Mouse (Mus musculus): ENCODE measurements at regions not wholly inside any gene's neighbourhood (a gene's known extent, or its start where the extent isn't known, plus 50 kb on each side); places are given as distances from the start of the nearest gene placed in this dataset.

DNA sequence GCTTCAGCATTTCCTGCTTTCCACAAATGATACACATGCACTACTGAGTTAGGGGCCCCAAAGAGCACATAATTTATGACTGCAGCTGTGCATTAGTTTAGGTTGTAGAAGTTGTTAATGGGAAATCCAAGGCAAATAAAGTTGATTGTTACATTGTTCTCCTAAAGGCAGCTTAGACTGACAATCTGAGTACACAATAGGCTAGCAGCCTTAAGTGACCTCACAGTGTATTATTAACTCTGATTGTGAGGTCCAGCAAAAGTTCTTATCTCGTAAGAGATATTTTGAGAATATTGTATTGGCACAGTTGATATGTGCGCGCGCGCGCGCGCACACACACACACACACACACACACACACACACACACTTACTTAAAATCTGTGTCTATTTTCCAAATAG, 70.5 kb upstream of the Yae1d1 start:
- ATAC-seq (replicated peaks; ENCODE audit: low FRiP score, low TSS enrichment, poor library complexity, severe bottlenecking): no peak

DNA sequence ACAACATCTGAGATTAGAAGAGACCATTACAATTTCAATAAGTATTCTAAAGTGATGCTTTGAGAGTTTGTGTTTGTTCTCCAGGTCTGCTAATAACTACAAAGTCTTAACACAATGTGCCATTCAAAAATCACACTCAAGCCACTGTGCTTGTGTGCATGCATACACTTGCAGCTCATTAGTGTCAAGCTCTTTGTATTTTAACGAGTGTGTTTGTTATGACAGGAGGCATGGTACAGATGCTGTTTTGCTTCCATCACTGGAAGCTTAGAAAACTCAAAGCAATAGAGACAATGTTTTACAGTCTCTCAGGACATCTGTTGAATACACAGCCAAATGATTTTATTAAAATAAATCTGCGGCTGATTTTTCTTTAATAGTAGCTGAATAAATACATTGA, 67.1 kb upstream of the Yae1d1 start:
- ATAC-seq (replicated peaks; ENCODE audit: low FRiP score, low TSS enrichment, poor library complexity, severe bottlenecking): no peak

DNA sequence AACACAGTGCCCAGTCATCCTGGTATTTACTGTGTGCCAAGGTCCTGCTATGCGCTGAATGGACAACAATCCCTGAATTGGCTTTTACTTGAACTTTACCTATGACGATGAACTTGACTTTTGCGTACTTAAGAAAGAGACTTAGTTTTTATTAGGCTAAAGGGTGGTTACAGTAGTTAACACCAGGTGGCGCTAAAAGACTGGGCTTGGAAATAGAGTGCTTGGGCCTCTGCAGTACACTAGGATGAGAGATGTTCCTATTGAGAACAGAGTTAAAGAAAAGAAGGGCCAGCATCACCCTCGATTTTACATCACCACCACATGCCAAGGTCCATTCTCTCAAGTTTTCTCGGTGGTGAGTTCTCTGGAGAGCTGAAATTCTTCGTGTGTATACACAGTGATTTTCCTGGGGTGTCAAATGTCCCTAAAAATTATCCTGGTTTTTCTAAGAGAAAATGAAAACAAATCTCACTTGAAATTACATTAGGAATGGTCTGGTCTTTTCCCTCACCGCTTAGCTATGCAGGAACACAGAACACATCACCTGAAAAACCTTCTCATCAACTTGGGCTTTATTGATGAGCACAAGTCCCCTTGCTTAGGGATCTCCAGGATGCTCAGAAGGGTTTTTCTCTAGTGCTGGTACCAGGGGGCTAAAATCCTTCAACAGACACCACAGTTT, 64.2 kb upstream of the Yae1d1 start:
- ATAC-seq (replicated peaks; ENCODE audit: low FRiP score, low TSS enrichment, poor library complexity, severe bottlenecking): peak; percentile 68; the same call in 1 of the 2 replicates

DNA sequence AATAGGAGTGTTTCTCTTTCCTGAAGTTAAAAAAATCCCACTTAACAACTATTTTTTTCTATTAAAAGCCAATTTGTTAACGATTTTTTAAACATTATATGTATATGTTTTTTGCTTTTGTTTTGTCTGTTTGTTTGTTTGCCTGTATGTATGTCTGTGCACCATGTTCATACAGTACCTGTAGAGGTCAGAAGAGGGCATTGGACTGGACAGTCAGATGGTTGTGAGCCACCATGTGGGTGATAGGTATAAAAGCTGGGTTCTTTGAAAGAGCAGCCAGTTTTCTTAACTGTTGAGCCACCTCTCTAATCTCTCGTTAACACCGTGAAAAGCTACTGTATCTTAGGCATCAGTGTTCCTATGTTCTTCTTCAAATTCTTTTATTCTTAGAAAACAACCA, 63.7 kb upstream of the Yae1d1 start:
- ATAC-seq (replicated peaks; ENCODE audit: low FRiP score, low TSS enrichment, poor library complexity, severe bottlenecking): no peak

DNA sequence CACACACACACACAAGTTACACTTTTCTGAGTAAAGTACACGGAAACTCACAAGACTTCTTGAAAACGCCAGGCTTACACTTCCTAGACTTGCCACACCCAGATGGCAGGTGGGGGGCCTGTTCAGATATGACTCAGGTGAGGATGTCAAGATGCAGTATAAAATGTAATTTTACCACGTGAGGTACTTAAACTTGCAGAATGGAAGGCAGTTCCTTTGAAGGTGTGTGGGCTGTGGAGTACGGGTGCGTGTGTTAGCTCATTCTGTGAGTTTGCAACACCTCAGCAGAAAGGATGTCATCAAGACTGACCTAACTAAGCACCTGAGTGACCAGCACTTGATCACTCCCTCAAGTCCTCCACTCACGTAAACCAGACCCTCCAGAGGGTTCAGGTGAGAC, 50.0 kb upstream of the Yae1d1 start:
- ATAC-seq (replicated peaks; ENCODE audit: low FRiP score, low TSS enrichment, poor library complexity, severe bottlenecking): no peak
